Mouse (Mus musculus) kidney, postnatal 0 days (tissue): Measurements from ENCODE around the gene Faim2. TPM values are rescaled to one million over a fixed set of nuclear protein-coding genes. Genes with fewer than 3 reads are reported as not detected.
A peak's percentile ranks its signal among the peaks of the same experiment; 100 is the strongest.

Experiments used
- ATAC-seq: fragments of 200-750 bp; cut with Nextera tagmentation; replicated peaks from 2 replicates; pipeline ENCODE4 v1.8.0; 2017; ENCODE audit warnings: low read depth, moderate number of reproducible peaks, moderate TSS enrichment, moderate library complexity; ENCODE audit not compliant: low FRiP score
- DNase-seq: peaks from one replicate; pipeline ENCODE4 v3.0.0-alpha.2; 2016; ENCODE audit warnings: low spot score
- H3K27ac ChIP-seq: fragments of 300-500 bp; sonication (generic); 2 replicates; pipeline ENCODE4 v1.5.1; 2014; ENCODE audit warnings: mild to moderate bottlenecking
- H3K27me3 ChIP-seq: fragments of 300-500 bp; sonication (generic); 2 replicates; pipeline ENCODE4 v1.6.1; 2014; ENCODE audit warnings: low read length, mixed read lengths; ENCODE audit not compliant: insufficient read depth
- H3K36me3 ChIP-seq: fragments of 300-500 bp; sonication (generic); 2 replicates; pipeline ENCODE4 v1.6.1; 2014; ENCODE audit warnings: low read length, mixed read lengths; ENCODE audit not compliant: insufficient read depth
- H3K4me1 ChIP-seq: fragments of 300-500 bp; sonication (generic); replicated peaks from 2 replicates; pipeline ENCODE4 v1.6.1; 2014; ENCODE audit warnings: antibody characterized with exemption, low read length, mixed read lengths; ENCODE audit not compliant: insufficient read depth
- H3K4me2 ChIP-seq: fragments of 300-500 bp; sonication (generic); 2 replicates; pipeline ENCODE4 v1.6.1; 2014; ENCODE audit warnings: mild to moderate bottlenecking, low read length, moderate library complexity, mixed read lengths
- H3K4me3 ChIP-seq: fragments of 300-500 bp; sonication (generic); replicated peaks from 2 replicates; pipeline ENCODE4 v1.5.1; 2014; ENCODE audit warnings: low read depth, low read length
- H3K9ac ChIP-seq: fragments of 300-500 bp; sonication (generic); 2 replicates; pipeline ENCODE4 v1.6.1; 2014; ENCODE audit warnings: low read depth, low read length
- H3K9me3 ChIP-seq: fragments of 300-500 bp; sonication (generic); replicated peaks from 2 replicates; pipeline ENCODE4 v1.6.1; 2016; ENCODE audit warnings: low read length, inconsistent platforms, mixed read lengths
- CTCF ChIP-seq: IDR thresholded peaks from 2 replicates; pipeline ENCODE4 v1.5.1; 2016; ENCODE audit warnings: antibody characterized with exemption, low read depth, mild to moderate bottlenecking, moderate library complexity
- WGBS: fragments of 180-500 bp; shearing (Covaris S2); extraction: QIAGEN DNeasy Blood & Tissue Kit; methylation state at CpG from one replicate; pipeline ENCODE4 v1.1.7; 2014; 5-methylcytosine and 5-hydroxymethylcytosine counted together
- polyA plus RNA-seq: library from polyadenylated mRNA; unstranded; fragments of >200 nt; fragmentation: Nextera tagmentation; extraction: Ambion mirVana; gene quantifications from 2 replicates; pipeline ENCODE4 v1.2.1, GENCODE M21; 2015

Faim2 gene
- polyA plus RNA-seq, 1 experiment from 2014 or later, result 0.26 TPM

DNA sequence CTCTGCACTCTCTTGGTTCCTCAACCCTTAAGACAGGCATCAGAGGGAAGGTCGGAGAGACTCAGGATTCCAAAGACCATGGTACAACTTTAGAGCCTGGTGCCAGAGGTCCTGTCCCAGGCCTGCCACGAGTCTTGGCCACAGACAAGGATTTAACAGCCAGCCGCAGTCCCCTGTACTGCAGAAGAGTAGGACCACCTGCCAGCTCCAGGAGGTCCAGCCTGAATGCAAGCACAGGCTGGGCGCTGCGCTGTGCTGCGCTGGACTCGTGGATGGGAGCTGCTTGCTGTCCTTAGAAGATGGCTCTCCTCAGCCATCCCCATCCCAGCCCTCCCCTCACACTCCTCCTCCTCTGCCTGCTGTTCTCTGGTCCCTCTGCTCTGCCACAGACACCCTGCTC is 10.2 kb downstream of the Faim2 start:
- DNase-seq (no peak), ATAC-seq (no peak)
- no peak for TF ChIP-seq CTCF
- H3K4me2 ChIP-seq, result no peak overlapping the region
- no peaks in the 10 kb centered on the region; the same call in 1 of the 2 replicates for H3K27me3 ChIP-seq
- WGBS, result 60% methylated on average over 7 of the region's 7 CpGs
- H3K4me1 ChIP-seq, result 0 out of 2 replicates have a peak, but pooled peaks cover 2% of the 10 kb centered on the region
- no peak overlapping the region for H3K9ac ChIP-seq
- no peak overlapping the region for H3K27ac ChIP-seq
- H3K4me3 ChIP-seq, result no peak overlapping the region
- no peaks in the 10 kb centered on the region for H3K9me3 ChIP-seq
- H3K36me3 ChIP-seq, result no peaks in the 10 kb centered on the region

DNA sequence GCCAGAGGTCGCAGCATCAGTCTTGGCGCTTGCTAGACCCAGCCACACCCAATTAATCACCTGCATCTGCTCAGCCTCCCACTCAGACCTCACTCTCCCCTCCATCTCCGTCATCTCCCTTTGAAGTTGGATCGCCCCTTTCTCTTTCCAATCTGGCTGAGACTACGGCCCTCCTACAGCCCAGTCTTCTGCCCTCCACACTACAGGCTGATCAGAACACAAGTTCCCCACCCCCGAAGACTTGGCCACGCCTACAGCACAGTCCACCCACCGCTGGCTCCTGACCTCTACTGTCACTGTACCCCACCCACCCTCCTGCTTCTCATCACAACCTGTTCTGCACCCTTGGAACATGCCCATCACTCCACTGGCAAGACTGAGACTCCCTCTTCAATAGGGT is 11.2 kb downstream of the Faim2 start:
- Histone ChIP-seq H3K36me3 (no peaks in the 10 kb centered on the region), H3K4me3 (no peak overlapping the region), H3K27me3 (no peaks in the 10 kb centered on the region; the same call in 1 of the 2 replicates), H3K27ac (no peak overlapping the region), H3K9me3 (no peaks in the 10 kb centered on the region), H3K4me2 (no peak overlapping the region), H3K4me1 (0 out of 2 replicates have a peak, but pooled peaks cover 4% of the 10 kb centered on the region), H3K9ac (no peak overlapping the region)
- TF ChIP-seq CTCF, result no peak
- ATAC-seq (no peak), DNase-seq (peak; percentile 71)
- WGBS, result 25% methylated on average over 8 of the region's 8 CpGs

DNA sequence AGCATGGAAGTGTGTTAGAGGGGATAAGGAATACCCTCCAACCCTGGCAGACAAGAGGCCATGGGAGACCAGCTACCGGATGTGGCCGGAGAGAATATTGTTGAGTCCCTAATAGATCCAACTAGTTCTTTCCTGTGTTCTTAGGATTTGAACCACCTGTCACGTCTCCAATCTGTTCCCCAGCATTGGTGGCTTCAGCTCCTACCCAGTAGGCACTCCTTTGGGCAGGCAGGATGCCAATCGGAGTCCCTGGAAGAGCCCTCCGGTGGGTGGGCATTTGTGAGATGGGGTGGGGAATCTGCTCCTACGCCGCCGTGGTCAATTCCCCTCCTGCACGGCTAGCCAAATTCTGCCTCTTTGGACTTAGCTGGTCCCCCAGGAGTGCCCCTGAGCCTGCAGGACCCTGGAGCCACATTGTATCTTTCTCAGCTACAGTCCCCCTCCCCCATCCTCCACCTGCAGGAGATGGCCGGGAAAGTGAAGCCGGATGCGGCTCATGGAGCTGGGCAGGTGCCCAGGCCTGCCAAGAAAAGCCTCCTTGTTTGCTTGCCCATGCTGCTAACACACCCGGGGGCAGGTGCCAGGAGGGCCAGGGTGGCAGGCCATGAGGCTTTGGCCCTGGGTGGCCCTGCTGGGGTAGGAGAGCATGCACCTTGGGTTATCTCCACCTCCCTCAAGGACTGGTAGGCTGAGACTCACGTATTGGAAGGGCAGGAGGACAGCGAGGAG is 16.0 kb downstream of the Faim2 start:
- 0 out of 2 replicates have a peak, but pooled peaks cover 4% of the 10 kb centered on the region for H3K4me1 ChIP-seq
- no peak overlapping the region for H3K4me3 ChIP-seq
- TF ChIP-seq CTCF, result no peak
- H3K4me2 ChIP-seq, result no peak overlapping the region
- H3K27me3 ChIP-seq, result no peaks in the 10 kb centered on the region; the same call in 1 of the 2 replicates
- H3K9me3 ChIP-seq, result no peaks in the 10 kb centered on the region
- DNase-seq (no peak), ATAC-seq (no peak)
- no peak overlapping the region for H3K9ac ChIP-seq
- no peaks in the 10 kb centered on the region for H3K36me3 ChIP-seq
- no peak overlapping the region for H3K27ac ChIP-seq
- 77% methylated on average over 15 of the region's 15 CpGs for WGBS

DNA sequence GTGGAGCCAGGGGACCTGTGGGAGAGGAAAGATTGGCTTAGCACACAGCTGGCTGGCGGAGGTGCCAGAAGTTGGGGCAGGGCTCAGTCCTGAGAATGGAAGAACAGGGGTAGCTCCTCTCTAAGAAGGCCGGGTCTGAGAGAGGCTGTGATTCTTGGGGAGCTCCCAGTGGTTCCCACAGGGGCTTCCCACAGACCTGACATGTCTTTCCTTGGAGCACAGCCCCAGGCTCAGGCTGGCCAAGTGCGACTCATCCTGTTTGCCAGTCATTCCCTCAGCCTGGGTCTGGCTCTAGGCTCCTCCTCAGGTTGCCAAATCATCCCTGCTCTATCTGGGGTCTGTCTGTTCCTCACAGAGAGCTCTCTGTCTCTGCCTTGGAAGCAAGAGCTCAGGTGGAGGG is 17.3 kb downstream of the Faim2 start:
- Histone ChIP-seq H3K4me2 (no peak overlapping the region), H3K27ac (no peak overlapping the region), H3K4me3 (no peak overlapping the region), H3K27me3 (no peaks in the 10 kb centered on the region), H3K4me1 (peaks cover 9% of the 10 kb centered on the region; the same call in 1 of the 2 replicates), H3K9ac (no peak overlapping the region), H3K9me3 (no peaks in the 10 kb centered on the region), H3K36me3 (no peaks in the 10 kb centered on the region)
- no peak for TF ChIP-seq CTCF
- ATAC-seq (no peak), DNase-seq (no peak)
- WGBS, result 77% methylated on average over 3 of the region's 3 CpGs

DNA sequence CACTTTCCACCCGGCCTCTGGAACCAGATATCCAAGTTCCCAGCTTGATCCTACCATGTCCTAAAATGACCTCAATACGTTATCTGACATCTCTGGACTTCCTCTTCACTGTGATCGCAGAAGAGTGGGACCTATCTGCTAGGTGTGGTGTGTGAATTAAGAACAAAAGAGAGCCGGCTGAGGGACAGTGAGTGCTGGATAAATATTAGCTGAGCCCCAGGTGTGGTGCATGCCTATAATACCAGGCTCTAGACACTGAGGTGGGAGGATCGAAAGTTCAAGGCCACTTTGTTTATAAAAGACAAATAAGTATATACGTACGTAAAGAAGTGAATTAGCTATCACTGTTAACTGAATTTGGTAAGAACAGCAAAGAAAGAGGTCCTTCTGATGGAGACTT is 18.1 kb downstream of the Faim2 start:
- ATAC-seq (no peak), DNase-seq (no peak)
- WGBS, result 78% methylated on average over 7 of the region's 7 CpGs
- H3K27ac ChIP-seq, result no peak overlapping the region
- no peaks in the 10 kb centered on the region for H3K9me3 ChIP-seq
- H3K4me3 ChIP-seq, result no peak overlapping the region
- H3K4me1 ChIP-seq, result peaks cover 9% of the 10 kb centered on the region; the same call in 1 of the 2 replicates
- TF ChIP-seq CTCF, result no peak
- no peaks in the 10 kb centered on the region for H3K27me3 ChIP-seq
- no peaks in the 10 kb centered on the region for H3K36me3 ChIP-seq
- H3K4me2 ChIP-seq, result no peak overlapping the region
- no peak overlapping the region for H3K9ac ChIP-seq

DNA sequence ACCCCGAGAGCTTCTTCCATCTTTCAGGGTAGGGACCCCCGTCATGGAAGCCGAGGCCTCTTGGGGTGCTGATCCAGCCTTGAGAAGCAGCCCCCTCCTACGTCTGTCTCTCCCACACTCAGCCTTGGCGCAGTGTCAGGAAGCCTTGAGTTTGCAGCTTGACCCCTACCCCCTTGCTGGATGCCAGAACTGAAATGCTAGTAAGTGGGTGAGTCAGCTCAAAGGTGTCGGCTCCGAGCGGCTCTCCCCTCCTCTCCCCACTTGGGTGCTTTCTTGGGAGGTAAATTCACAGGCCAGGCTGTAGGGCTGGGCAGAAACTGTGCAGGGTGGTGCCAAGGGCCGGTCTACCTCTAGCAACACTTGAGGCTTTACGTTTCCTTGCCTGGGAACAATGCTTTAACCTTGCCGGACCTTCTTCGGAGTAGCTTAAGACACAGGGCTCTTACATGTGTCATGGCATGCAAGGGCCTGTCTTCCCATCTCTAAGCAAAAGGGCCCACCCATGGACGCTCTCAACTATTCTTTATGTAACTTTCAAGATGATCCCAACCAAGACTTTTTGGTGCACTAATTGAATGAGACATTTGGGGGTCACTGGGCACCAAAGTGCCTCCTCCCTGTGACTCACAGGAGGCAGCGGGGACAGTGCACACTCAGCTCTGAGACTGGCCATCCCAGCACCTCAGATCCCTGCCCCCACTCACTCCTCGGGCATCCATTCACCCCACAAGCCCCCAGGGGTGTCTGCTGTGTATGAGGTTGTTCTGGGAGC is 22.5 kb downstream of the Faim2 start:
- Histone ChIP-seq H3K27ac (no peak overlapping the region), H3K9me3 (no peaks in the 10 kb centered on the region), H3K36me3 (no peaks in the 10 kb centered on the region), H3K4me1 (peaks cover 12% of the 10 kb centered on the region), H3K9ac (no peak overlapping the region), H3K4me2 (no peak overlapping the region), H3K27me3 (no peaks in the 10 kb centered on the region), H3K4me3 (no peak overlapping the region)
- ATAC-seq (peak; percentile 50; the same call in 1 of the 2 replicates), DNase-seq (peak; percentile 29)
- no peak for TF ChIP-seq CTCF
- 45% methylated on average over 15 of the region's 15 CpGs for WGBS
